Mouse (Mus musculus): Measurements from ENCODE around the gene Sbno2.

GRCm38 (mm10) chr10:80053259-80053780 is 52.1 kb downstream of the Sbno2 start:
- TF ChIP-seq CTCF (IDR thresholded peaks at IDR 0.05; ENCODE audit: borderline replicate concordance, insufficient read depth, low read depth, low read length) (no peak), POLR2A (IDR thresholded peaks at IDR 0.05; ENCODE audit: borderline replicate concordance, insufficient read depth, low read length) (peak; percentile 98)
